Mouse (Mus musculus) kidney, adult 2 months (tissue): ENCODE results near the gene Comtd1.

Experiments used
- CTCF ChIP-seq: fragments of 200-500 bp; conservative IDR thresholded peaks from 2 replicates; pipeline ENCODE4 v1.5.1; 2011; ENCODE audit warnings: low read depth, mild to moderate bottlenecking, control low read depth, low read length, moderate library complexity, mixed read lengths; ENCODE audit not compliant: insufficient read depth, insufficient read length
- POLR2A ChIP-seq: fragments of 200-500 bp; IDR thresholded peaks from one replicate; pipeline ENCODE4 v1.6.1; 2011; ENCODE audit warnings: low read depth, low read length, control low read depth

- TF ChIP-seq CTCF (no peak), POLR2A (no peak)
Measured at GRCm38 (mm10) chr14:21825786-21826491, 22.8 kb downstream of the Comtd1 start.
